Mouse (Mus musculus) liver, embryonic 12.5 days (tissue): ENCODE measurements around the gene Ppa2. TPM values are rescaled to one million over a fixed set of nuclear protein-coding genes. Genes with fewer than 3 reads are reported as not detected.

Source experiments
- ATAC-seq: fragments of 200-750 bp; cut with Nextera tagmentation; 2 replicates; pipeline ENCODE4 v1.8.0; 2017; ENCODE audit warnings: moderate number of reproducible peaks, mild to moderate bottlenecking, moderate library complexity
- H3K27ac ChIP-seq: fragments of 300-500 bp; sonication (generic); 2 replicates; pipeline ENCODE4 v1.5.1; 2016; ENCODE audit warnings: mild to moderate bottlenecking
- H3K27me3 ChIP-seq: fragments of 300-500 bp; sonication (generic); replicated peaks from 2 replicates; pipeline ENCODE4 v1.6.1; 2016; ENCODE audit warnings: mild to moderate bottlenecking, moderate library complexity
- H3K36me3 ChIP-seq: fragments of 300-500 bp; sonication (generic); 2 replicates; pipeline ENCODE4 v1.6.1; 2016; ENCODE audit warnings: mild to moderate bottlenecking, moderate library complexity
- H3K4me1 ChIP-seq: fragments of 300-500 bp; sonication (generic); 2 replicates; pipeline ENCODE4 v1.6.1; 2016
- H3K4me2 ChIP-seq: fragments of 300-500 bp; sonication (generic); 2 replicates; pipeline ENCODE4 v1.6.1; 2016; ENCODE audit warnings: mild to moderate bottlenecking, moderate library complexity
- H3K4me3 ChIP-seq: fragments of 300-500 bp; sonication (generic); 2 replicates; pipeline ENCODE4 v1.5.1; 2016; ENCODE audit warnings: mild to moderate bottlenecking, moderate library complexity
- H3K9ac ChIP-seq: fragments of 300-500 bp; sonication (generic); 2 replicates; pipeline ENCODE4 v1.6.1; 2016; ENCODE audit warnings: mild to moderate bottlenecking, moderate library complexity
- H3K9me3 ChIP-seq: fragments of 300-500 bp; sonication (generic); replicated peaks from 2 replicates; pipeline ENCODE4 v1.6.1; 2016; ENCODE audit warnings: mild to moderate bottlenecking, moderate library complexity
- WGBS: fragments of 180-500 bp; shearing (Covaris S2); methylation state at CpG from one replicate; pipeline ENCODE4 v1.1.7; 2016; ENCODE audit not compliant: insufficient replicate concordance; 5-methylcytosine and 5-hydroxymethylcytosine counted together
- polyA plus RNA-seq: library from polyadenylated mRNA; unstranded; fragments of >200 nt; fragmentation: Nextera tagmentation; extraction: Ambion mirVana; gene quantifications from 2 replicates; pipeline ENCODE4 v1.2.1, GENCODE M21; 2016

Gene Ppa2
- polyA plus RNA-seq, 1 experiment from 2014 or later: 71.8 TPM

DNA sequence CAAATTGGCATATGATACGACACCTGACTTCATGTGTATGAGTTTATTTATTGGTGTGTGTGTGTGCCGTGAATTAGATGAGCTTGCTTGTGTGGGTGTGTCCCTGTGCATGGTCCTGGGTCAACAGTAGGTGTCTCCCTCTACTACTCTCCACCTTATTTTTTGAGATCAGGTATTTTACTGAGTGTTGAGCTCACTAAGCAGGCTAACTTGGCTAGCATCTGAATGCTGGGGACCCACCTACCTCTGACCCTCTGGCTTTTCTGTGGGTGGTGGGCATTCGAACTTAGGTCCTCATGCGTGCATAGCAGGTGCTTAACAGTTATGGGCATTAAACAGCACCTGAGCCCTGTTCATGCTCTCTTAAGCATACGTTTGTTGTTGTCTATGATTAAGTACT is 96.3 kb downstream of the Ppa2 start:
- WGBS: 68% methylated on average over 5 of the region's 5 CpGs

DNA sequence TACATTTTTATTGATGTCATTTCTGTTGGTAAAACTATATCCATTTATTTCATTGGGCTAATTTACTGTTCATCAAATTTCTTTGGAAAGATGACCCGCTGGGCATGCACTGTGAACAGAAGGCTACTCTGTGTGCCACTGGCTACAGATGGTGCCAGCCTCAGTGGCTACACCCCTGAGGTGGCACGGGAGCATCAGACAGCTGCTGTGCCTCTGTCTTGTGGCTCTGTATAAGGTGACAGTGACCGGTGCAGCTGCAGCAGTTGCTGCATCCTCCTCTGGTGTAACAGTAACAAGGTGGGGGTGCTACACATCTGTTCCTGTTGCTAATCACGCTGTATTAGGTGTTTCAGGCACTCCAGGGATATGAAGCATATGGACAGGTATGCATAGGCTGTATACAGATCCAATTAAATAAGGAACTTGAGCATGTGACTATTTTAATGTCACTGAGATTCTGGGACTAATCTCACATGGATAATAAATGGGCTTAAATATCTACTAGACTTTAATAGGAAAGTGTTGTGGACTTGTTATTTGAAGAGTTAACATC is 101.3 kb downstream of the Ppa2 start:
- no peak for ATAC-seq
- no peaks in the 10 kb centered on the region for H3K27me3 ChIP-seq
- no peak overlapping the region for H3K4me2 ChIP-seq
- H3K9ac ChIP-seq: no peak overlapping the region
- no peaks in the 10 kb centered on the region for H3K9me3 ChIP-seq
- 59% methylated on average over 4 of the region's 4 CpGs for WGBS
- H3K27ac ChIP-seq: no peak overlapping the region
- H3K4me3 ChIP-seq: no peak overlapping the region
- H3K4me1 ChIP-seq: no peaks in the 10 kb centered on the region
- H3K36me3 ChIP-seq: no peaks in the 10 kb centered on the region

More for the DNA sequence above, 96.3 kb downstream of the Ppa2 start:
- H3K9ac ChIP-seq: no peak overlapping the region
- no peak overlapping the region for H3K27ac ChIP-seq
- no peak overlapping the region for H3K4me2 ChIP-seq
- no peak overlapping the region for H3K4me3 ChIP-seq
- H3K4me1 ChIP-seq: no peaks in the 10 kb centered on the region
- ATAC-seq: no peak
- no peaks in the 10 kb centered on the region for H3K36me3 ChIP-seq
- H3K9me3 ChIP-seq: no peaks in the 10 kb centered on the region
- H3K27me3 ChIP-seq: no peaks in the 10 kb centered on the region

DNA sequence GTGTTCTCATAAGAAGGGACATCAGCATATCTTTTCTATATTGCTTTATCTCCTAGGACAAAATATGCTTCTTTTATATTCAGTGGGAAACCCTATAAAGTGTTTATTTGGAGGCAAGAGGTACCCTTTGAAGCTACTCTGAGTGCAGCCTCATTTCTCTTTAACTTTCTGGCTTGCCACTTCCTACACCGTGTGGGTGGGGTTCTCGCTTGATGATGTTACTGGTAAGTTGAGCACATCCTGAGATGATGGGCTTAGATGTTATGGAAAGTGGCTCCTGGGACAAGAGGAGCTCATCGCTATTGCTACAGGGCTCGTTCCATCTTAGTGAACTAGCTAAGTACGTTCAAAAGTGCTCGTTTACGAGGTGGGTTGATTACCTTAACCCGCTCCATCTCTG is 101.9 kb downstream of the Ppa2 start:
- no peak overlapping the region for H3K4me2 ChIP-seq
- no peaks in the 10 kb centered on the region for H3K9me3 ChIP-seq
- H3K9ac ChIP-seq: no peak overlapping the region
- no peaks in the 10 kb centered on the region for H3K36me3 ChIP-seq
- ATAC-seq: no peak
- no peak overlapping the region for H3K4me3 ChIP-seq
- H3K4me1 ChIP-seq: no peaks in the 10 kb centered on the region
- H3K27me3 ChIP-seq: no peaks in the 10 kb centered on the region
- H3K27ac ChIP-seq: no peak overlapping the region
- 81% methylated on average over 8 of the region's 8 CpGs for WGBS

DNA sequence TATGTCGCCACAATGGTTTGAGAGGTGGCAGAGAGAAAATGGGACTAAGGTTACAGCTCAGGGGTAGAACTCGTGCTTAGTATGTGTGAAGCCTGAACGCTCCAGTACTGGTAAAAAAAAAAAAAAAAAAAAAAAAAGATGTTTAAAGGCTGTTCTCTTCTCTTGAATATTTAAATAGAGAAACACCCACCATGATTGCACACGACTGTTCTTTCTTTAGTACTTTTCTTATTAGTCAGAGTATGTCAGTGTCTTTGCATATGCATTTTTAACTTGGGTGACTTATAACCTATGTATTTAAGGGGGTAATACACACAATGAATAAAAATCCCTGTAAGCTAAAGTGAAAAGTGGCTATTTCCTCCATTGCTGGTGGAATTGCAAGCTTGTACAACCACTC is 104.8 kb downstream of the Ppa2 start:
- Histone ChIP-seq H3K4me3 (no peak overlapping the region), H3K27ac (no peak overlapping the region)
- WGBS: 65% methylated on average over 4 of the region's 4 CpGs

GRCm38 (mm10) chr3:133423073-133423472 is 113.2 kb downstream of the Ppa2 start:
- no peak for ATAC-seq
- Histone ChIP-seq H3K4me2 (no peak overlapping the region), H3K27ac (no peak overlapping the region), H3K36me3 (no peaks in the 10 kb centered on the region), H3K9me3 (no peaks in the 10 kb centered on the region), H3K9ac (no peak overlapping the region), H3K27me3 (no peaks in the 10 kb centered on the region), H3K4me1 (no peaks in the 10 kb centered on the region), H3K4me3 (no peak overlapping the region)

More for the DNA sequence above, 104.8 kb downstream of the Ppa2 start:
- no peaks in the 10 kb centered on the region for H3K9me3 ChIP-seq
- H3K27me3 ChIP-seq: no peaks in the 10 kb centered on the region
- H3K4me2 ChIP-seq: no peak overlapping the region
- no peak for ATAC-seq
- H3K4me1 ChIP-seq: no peaks in the 10 kb centered on the region
- no peaks in the 10 kb centered on the region for H3K36me3 ChIP-seq
- H3K9ac ChIP-seq: no peak overlapping the region

Other genes starting within 250 kb of the Ppa2 start
- gene Ints12, start 218.3 kb upstream of the Ppa2 start, polyA plus RNA-seq: 11.7 and 12.5 TPM in 2 replicates
- gene Gstcd, start 218.1 kb upstream of the Ppa2 start, polyA plus RNA-seq: 5.9 and 6.3 TPM in 2 replicates
- gene Arhgef38, start 75.2 kb upstream of the Ppa2 start, polyA plus RNA-seq: not detected in 2 replicates
- 5.1 TPM in 2 replicates for gene Tet2, start 235.0 kb downstream of the Ppa2 start, polyA plus RNA-seq